Mouse (Mus musculus) layer of hippocampus, adult 2 months (tissue): ENCODE results near the gene Smagp. TPM values are rescaled to one million over a fixed set of nuclear protein-coding genes. Genes with fewer than 3 reads are reported as not detected.

ENCODE experiments used
- DNase-seq, 2 experiments: peaks; one replicate each; pipeline ENCODE4 v3.0.0; 2022; ENCODE audit warnings: low spot score in 2 of 2
- H3K27ac ChIP-seq: fragments of 200-600 bp; 2 replicates; pipeline ENCODE4 v1.8.1; 2022
- H3K4me3 ChIP-seq: fragments of 200-600 bp; 2 replicates; pipeline ENCODE4 v1.8.1; 2022; ENCODE audit warnings: mild to moderate bottlenecking
- CTCF ChIP-seq: fragments of 200-600 bp; conservative IDR thresholded peaks from 2 replicates; pipeline ENCODE4 v1.8.1; 2022; ENCODE audit warnings: antibody characterized with exemption, mild to moderate bottlenecking, moderate library complexity
- long read RNA-seq, 2 experiments: library from polyadenylated mRNA; stranded (forward); transcript quantifications; one replicate each; pipeline ENCODE4 v2.0.0; 2021; ENCODE audit warnings: borderline mapping rate in 2 of 2
- total RNA-seq, 2 experiments: library from RNA; stranded (reverse); gene quantifications; 2 replicates each; pipeline ENCODE4 v1.2.3; 2021

Gene Smagp
- 1 to 10 TPM; 1.1 to 1.7 TPM for total RNA-seq
- long read RNA-seq, experiment 1: 0 reads
- long read RNA-seq, experiment 2, partial matches to known transcripts: 0 of 2 reads
- long read RNA-seq, experiment 2, other reads (novel, unspliced or antisense): 0 of 2 reads

DNA sequence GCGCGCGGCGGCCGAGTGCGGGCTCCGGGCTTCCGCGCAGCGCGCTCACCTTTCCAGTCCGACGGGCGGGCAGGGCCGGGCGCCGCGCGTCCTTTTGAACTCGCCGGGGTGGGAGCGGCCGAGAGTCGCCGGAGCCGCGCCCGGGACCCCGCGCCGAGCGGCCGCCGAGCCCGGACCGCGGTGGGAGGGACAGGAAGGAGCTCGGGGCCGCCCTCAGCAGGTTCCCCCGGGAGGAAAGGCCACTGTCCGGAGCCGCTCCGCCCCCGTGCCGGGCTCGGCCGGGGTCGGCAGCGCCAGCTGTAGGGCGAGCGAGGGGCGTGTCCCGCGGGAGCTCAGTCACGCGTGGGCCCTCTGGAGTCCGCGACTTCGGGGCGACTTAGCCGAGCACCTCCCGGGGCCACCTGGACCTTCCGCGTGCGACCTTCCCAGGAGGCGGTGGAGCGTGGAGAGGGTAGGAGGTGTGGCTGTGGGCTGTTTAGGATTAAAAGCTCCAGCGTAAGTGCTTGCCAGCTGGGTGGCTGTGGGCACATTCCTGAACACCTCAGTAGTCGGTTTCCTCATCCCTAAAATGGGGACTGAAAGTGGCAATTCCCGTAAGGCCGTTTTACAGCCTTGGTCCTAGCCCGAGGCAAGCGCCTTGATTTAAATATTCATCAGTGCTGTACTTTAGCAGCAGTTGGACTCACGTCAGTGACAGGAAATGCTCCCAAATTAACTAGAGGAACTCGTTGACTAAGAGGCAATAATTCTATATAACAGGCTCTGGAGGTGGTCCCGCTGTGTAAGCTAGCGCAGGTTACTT is at the start of gene Smagp:
Gene Smagp, minus strand, starts transcription at position 241 of the 802 bp plus-strand sequence.
- DNase-seq: no peak
- no peak for TF ChIP-seq CTCF
- no peak within 1 kb of the TSS for H3K27ac ChIP-seq
- H3K4me3 ChIP-seq: peak within 1 kb of the TSS; percentile 52

DNA sequence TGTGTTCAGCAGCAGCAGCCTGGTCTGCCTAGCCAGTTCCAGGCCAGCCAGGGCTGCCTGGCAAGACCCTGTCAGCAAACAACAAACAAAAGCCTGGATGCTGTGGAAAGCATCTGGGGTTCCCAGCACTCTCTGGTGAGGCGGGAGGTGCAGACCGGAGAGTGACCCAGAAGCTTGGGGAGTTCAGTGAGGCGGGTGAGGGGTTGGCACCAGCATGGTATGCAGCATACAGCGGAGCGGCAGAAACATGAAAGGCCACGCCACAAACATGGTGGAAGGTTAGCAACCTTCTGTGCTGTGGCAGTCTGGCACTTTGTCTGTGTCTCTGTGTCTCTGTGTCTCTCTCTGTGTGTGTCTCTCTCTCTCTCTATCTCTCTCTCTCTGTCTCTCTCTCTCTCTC is 49.7 kb upstream of the Smagp start:
- Histone ChIP-seq H3K4me3 (no peak overlapping the region), H3K27ac (no peak overlapping the region)
- no peak for TF ChIP-seq CTCF
- DNase-seq: no peak

DNA sequence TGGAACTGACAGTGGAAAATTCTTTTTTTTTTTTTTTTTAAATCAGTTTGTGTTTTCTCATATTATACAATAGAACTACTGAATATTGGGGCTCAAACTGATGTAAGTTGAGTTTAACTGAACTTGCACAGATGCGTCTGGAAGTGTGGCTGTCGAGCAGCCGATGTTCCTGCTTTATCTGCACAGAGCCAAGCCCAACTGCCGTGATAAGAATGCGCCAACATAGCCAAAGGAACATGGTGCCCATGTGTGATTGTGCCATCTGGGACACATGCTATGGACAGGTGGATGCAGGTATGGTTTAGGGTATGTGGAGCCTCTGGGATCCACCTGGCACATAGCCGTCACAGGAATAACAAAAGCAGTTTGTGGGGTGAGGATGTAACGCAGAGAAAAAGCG is 49.1 kb upstream of the Smagp start:
- no peak overlapping the region for H3K4me3 ChIP-seq
- H3K27ac ChIP-seq: no peak overlapping the region
- no peak for TF ChIP-seq CTCF

DNA sequence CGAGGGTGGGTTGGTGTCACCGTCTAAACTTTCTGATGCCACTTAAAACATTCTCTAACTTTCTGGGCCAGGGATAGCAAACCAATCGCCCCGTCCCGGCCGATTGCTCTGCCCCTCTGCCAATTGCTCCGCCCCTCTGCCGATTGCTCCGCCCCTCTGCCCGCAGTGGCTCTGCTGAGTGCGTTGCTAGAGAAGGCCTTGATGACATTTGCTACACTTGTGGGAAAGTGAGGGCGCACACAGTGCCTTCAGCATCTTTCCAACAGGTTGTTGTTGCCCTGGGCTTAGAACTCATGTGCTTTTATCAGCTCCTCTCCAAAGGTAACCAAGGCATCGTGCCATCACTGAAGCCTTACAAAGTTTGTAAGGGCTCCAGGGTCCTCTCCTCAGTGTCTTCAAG is 48.5 kb upstream of the Smagp start:
- no peak overlapping the region for H3K4me3 ChIP-seq
- no peak for TF ChIP-seq CTCF
- no peak for DNase-seq
- H3K27ac ChIP-seq: no peak overlapping the region

More for the DNA sequence above, 49.1 kb upstream of the Smagp start:
- DNase-seq: no peak

DNA sequence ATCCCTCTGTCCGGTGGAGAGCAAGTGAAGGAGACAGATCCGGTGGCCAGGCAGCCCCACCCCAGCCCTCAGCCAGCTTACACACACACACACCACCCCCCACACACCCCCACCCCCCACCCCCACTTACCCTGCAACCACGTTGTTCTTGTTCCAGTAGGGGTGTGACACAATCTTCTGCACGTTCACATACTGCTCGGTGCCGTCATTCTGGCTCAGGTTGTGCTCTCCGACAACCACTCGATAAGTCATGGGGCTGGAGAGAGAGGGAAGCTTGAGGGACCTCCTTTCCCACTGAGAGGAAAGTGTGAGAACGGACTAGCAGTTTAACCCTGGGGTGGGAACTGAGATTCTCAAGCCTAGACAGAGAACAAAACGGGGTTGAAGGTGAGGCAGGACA is 47.7 kb upstream of the Smagp start:
- H3K4me3 ChIP-seq: no peak overlapping the region
- DNase-seq: no peak
- no peak overlapping the region for H3K27ac ChIP-seq
- no peak for TF ChIP-seq CTCF

DNA sequence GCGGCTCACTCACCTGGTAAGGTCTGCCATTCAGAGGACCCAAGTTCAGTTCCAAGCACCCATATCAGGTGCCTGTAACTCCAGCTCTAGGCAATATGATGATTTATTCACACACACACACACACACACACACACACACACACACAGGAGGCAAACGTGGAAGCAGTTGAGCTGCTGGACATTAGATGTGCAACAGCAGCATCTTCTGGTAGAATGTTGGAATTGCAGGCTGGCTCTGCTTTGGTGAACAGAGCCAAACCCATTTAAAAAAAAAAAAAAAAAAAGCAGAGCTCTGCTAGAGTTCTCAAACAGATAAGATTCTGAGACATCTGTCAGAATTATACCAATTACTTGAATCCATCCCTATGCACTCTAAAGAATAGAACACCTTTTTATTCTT is 46.3 kb upstream of the Smagp start:
- peak; percentile 84 for TF ChIP-seq CTCF
- no peak overlapping the region for H3K27ac ChIP-seq
- DNase-seq: peak; percentile 69 to 85
- no peak overlapping the region for H3K4me3 ChIP-seq

DNA sequence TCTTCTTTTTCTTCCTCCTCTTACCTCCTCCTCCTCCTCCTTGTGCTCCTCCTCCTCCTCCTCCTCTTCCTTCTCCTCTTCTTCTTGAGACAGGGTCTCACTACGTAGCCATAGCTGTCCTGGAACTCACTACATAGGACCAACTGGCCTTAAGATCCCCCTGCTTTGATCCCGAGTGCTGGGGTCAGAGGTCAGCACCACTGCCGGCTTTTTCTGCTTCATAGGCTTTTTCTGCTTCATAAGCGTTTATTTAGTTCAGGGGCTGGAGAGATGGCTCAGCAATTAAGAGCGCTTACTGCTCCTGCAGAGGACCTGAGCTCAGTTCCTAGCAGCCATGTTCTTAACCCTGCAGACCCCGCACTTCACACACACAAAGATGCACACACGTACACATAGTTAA is 45.0 kb upstream of the Smagp start:
- no peak for DNase-seq
- Histone ChIP-seq H3K27ac (no peak overlapping the region), H3K4me3 (no peak overlapping the region)
- TF ChIP-seq CTCF: no peak

DNA sequence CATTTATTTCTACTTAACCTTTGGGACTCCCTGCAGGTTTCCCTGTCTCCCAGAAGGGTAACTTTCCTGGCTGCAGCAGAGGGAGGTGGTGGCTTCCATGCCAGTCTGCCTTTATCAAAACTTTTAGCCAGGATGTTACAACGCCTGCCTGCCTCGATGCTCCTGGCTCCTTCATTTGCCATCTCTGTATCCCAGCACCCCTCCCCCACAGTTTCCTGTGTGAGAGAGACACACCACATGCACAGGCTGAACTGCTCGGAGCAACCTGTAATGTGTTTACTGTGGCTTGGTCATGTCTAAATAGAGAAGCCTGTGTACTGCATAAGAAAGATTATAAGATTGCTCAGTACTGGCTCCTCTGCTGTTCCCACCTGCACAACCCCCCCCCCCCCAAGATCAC is 43.6 kb upstream of the Smagp start:
- no peak for DNase-seq
- no peak for TF ChIP-seq CTCF
- Histone ChIP-seq H3K4me3 (no peak overlapping the region), H3K27ac (no peak overlapping the region)

DNA sequence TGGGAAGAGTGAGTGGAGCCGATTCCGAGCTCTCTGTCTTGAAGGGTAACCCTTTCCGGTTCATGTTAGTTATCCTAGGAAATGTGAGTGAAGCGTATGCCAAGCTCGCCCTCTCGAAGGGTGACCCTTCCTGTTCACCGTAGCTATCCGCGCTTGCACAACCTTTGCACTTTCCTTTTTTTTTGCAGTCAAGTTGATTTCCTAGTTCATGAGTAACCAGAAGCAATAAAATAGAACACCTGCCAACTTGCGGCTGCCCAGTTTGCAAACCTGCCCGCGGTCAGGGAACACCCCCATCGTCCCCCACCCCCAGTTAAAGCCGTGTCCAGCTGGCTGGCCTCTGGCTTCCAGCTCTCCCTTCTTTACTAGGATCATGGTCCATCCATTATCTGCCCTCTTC is 42.3 kb upstream of the Smagp start:
- Histone ChIP-seq H3K27ac (no peak overlapping the region), H3K4me3 (no peak overlapping the region)
- no peak for DNase-seq
- TF ChIP-seq CTCF: no peak

DNA sequence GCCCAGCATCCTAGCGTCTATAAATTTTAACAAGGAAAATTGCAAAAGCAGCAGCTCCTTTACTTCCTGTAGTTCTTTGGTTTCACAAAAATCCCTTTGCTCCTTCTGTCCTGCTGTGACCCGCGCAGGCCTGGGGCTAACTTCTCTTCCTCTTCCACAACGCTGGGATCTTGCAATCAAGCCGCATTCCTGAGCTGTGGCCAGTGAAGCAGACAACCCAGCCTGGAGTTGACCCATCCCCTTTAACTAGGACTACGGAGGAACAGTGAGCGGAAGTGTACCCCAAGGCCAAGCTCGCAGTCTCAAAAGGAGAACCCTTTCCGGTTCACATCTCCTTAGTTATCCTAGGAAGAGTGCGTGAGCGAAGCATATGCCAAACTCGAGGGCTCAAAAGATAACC is 41.8 kb upstream of the Smagp start:
- H3K27ac ChIP-seq: no peak overlapping the region
- TF ChIP-seq CTCF: no peak

DNA sequence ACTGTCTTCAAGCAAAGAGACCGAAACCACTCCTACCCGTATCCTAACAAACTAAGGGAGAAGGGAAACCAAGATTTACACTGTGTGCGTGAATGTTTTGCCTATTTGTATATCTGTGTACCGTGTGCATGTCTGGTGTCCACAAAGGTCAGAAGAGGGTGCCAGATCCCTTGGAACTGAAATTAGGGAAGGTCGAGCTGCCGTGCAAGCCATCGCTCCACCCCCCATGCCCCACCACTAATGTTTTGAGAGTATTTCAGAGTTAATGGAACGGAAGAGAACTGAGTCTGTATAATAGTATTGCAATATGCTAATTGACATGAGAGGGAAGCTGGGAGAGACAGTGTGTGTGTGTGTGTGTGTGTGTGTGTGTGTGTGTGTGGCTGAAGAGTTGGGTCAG is 40.9 kb upstream of the Smagp start:
- H3K4me3 ChIP-seq: no peak overlapping the region
- no peak for DNase-seq
- no peak overlapping the region for H3K27ac ChIP-seq
- TF ChIP-seq CTCF: no peak

More for the DNA sequence above, 41.8 kb upstream of the Smagp start:
- H3K4me3 ChIP-seq: no peak overlapping the region
- DNase-seq: no peak

DNA sequence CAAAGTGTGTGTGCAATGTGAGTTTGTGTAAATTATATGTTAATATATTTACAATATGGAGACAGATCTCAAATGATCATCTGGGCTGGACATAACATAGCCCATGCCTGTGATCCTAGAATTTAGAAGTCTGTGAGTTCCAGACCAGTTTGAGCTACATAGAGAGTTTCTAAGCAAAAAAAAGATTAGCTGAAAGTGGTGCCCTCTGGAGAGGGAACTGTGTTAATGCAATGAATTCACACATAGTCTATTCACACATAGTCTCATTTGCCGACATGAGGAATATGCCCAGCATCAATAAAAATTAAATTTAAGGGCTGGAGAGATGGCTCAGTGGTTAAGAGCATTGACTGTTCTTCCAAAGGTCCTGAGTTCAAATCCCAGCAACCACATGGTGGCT is 39.8 kb upstream of the Smagp start:
- TF ChIP-seq CTCF: peak; percentile 53
- Histone ChIP-seq H3K27ac (no peak overlapping the region), H3K4me3 (no peak overlapping the region)
- no peak for DNase-seq

DNA sequence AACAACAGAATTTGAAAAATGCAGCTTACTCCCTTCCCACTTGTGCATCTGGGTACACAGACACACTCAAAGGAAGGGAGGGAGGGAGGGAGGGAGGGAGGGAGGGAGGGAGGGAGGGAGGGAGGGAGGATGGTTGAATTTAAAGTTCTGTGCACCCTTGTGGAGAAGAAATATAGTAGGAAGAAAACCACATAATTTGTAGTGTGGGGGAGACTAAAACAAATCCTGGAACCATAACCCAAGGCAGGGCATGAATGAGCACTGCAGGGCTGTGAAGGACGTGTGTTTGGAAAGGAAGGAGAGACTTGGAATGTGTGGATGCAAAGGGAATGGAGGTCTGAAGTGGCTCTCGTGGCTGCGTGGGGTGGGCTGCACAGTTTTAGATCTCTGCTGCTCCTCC is 38.7 kb upstream of the Smagp start:
- DNase-seq: no peak
- no peak for TF ChIP-seq CTCF
- Histone ChIP-seq H3K4me3 (no peak overlapping the region), H3K27ac (no peak overlapping the region)

DNA sequence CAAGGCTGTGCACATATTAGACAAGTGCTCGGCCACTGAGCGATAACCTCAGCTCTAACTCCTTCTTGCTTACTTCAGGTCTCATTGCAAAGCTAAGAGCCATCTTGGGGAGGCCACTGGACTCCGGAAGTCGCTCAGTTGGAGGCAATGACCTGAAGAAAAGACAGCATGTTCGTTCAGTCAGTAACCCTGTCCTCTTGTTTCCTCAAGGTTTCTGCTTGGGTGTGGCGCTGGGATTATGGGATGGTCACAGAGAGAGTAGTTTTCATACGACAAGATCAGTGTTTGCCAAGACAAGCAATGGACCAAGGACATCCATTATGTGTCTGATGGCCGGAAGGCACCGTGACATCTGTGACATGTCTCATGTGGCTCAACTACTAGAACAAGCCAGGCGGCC is 37.8 kb upstream of the Smagp start:
- TF ChIP-seq CTCF: no peak
- H3K27ac ChIP-seq: no peak overlapping the region; the same call in 1 of the 2 replicates
- DNase-seq: no peak
- H3K4me3 ChIP-seq: no peak overlapping the region
